Mouse (Mus musculus) MEL (cell line): Measurements from ENCODE around the gene Tmprss7. TPM values are rescaled to one million over a fixed set of nuclear protein-coding genes. Genes with fewer than 3 reads are reported as not detected.
A peak's percentile ranks its signal among the peaks of the same experiment; 100 is the strongest.

Experiments
- DNase-seq: peaks from one replicate; pipeline ENCODE4 v3.0.0; 2011; ENCODE audit warnings: low read depth, low spot score
- H3K27ac ChIP-seq: 2 replicates; pipeline ENCODE4 v1.5.1; 2012; ENCODE audit warnings: low read depth, mild to moderate bottlenecking, control low read depth, low read length, moderate library complexity; ENCODE audit not compliant: control insufficient read depth
- H3K27me3 ChIP-seq, 2 experiments: fragments of 150-350 bp in 1 of 2; sonication (generic) in 1 of 2; 2 replicates each; pipeline ENCODE4 v1.6.1; 2012; ENCODE audit warnings: low read length in 2 of 2, mild to moderate bottlenecking in 2 of 2, improper control_type of control experiment in 1 of 2, moderate library complexity in 1 of 2; ENCODE audit not compliant: insufficient read depth in 2 of 2, control insufficient read depth in 1 of 2
- H3K36me3 ChIP-seq, 2 experiments: 2 replicates each; pipeline ENCODE4 v1.6.1; 2012 to 2014; ENCODE audit warnings: low read length in 2 of 2, improper control_type of control experiment in 1 of 2, inconsistent platforms in 1 of 2, mild to moderate bottlenecking in 1 of 2; ENCODE audit not compliant: insufficient read depth in 2 of 2, control insufficient read depth in 1 of 2
- H3K4me1 ChIP-seq, 2 experiments: fragments of 150-350 bp in 1 of 2; sonication (generic) in 1 of 2; 2 replicates each; pipeline ENCODE4 v1.6.1; 2012; ENCODE audit warnings: low read length in 2 of 2, improper control_type of control experiment in 1 of 2, mild to moderate bottlenecking in 1 of 2; ENCODE audit not compliant: insufficient read depth in 2 of 2, control insufficient read depth in 1 of 2
- H3K4me3 ChIP-seq, 2 experiments: fragments of 150-350 bp in 1 of 2; sonication (generic) in 1 of 2; 2 replicates each; pipeline ENCODE4 v1.5.1; 2012; ENCODE audit warnings: low read depth in 2 of 2, low read length in 2 of 2, mild to moderate bottlenecking in 2 of 2, moderate library complexity in 2 of 2, control low read depth in 1 of 2, improper control_type of control experiment in 1 of 2; ENCODE audit not compliant: control insufficient read depth in 1 of 2, insufficient read depth in 1 of 2
- H3K79me2 ChIP-seq: 2 replicates; pipeline ENCODE4 v1.6.1; 2012; ENCODE audit warnings: mild to moderate bottlenecking, low read length, moderate library complexity; ENCODE audit not compliant: control insufficient read depth, poor library complexity, insufficient read depth
- H3K9ac ChIP-seq: 2 replicates; pipeline ENCODE4 v1.6.1; 2012; ENCODE audit warnings: low read depth, mild to moderate bottlenecking, control low read depth, low read length, moderate library complexity; ENCODE audit not compliant: control insufficient read depth, poor library complexity, severe bottlenecking
- H3K9me3 ChIP-seq: fragments of 150-350 bp; sonication (generic); replicated peaks from 2 replicates; pipeline ENCODE4 v1.6.1; 2012; ENCODE audit warnings: mild to moderate bottlenecking, low read length, improper control_type of control experiment, moderate library complexity; ENCODE audit not compliant: insufficient read depth
- BHLHE40 ChIP-seq: IDR thresholded peaks from 2 replicates; pipeline ENCODE4 v1.6.1; 2012; ENCODE audit warnings: low read depth, mild to moderate bottlenecking, inconsistent platforms, low read length, improper control_type of control experiment, borderline replicate concordance
- CTCF ChIP-seq, 3 experiments: IDR thresholded peaks in 2 of 3; conservative IDR thresholded peaks in 1 of 3; 2 replicates each; pipeline ENCODE4 v1.5.1; 2011 to 2012; ENCODE audit warnings: low read length in 3 of 3, low read depth in 2 of 3, mild to moderate bottlenecking in 2 of 3, improper control_type of control experiment in 1 of 3, inconsistent platforms in 1 of 3, mixed read lengths in 1 of 3, moderate library complexity in 1 of 3; ENCODE audit not compliant: control insufficient read depth in 1 of 3, insufficient read depth in 1 of 3, poor library complexity in 1 of 3, severe bottlenecking in 1 of 3
- ELF1 ChIP-seq: IDR thresholded peaks from 2 replicates; pipeline ENCODE4 v1.6.1; 2014; ENCODE audit warnings: low read depth, mild to moderate bottlenecking, inconsistent platforms, low read length, improper control_type of control experiment, moderate library complexity
- JUND ChIP-seq: IDR thresholded peaks from 2 replicates; pipeline ENCODE4 v1.6.1; 2011; ENCODE audit warnings: low read depth, mild to moderate bottlenecking, improper control_type of control experiment, low read length
- KAT2A ChIP-seq: conservative IDR thresholded peaks from 2 replicates; pipeline ENCODE4 v1.6.1; 2012; ENCODE audit warnings: low read depth, low read length, improper control_type of control experiment, inconsistent platforms
- MAZ ChIP-seq: IDR thresholded peaks from 2 replicates; pipeline ENCODE4 v1.6.1; 2012; ENCODE audit warnings: low read depth, mild to moderate bottlenecking, inconsistent platforms, low read length, improper control_type of control experiment
- MYB ChIP-seq: IDR thresholded peaks from 2 replicates; pipeline ENCODE4 v1.6.1; 2011; ENCODE audit warnings: mild to moderate bottlenecking, low read depth, low read length, improper control_type of control experiment
- MYC ChIP-seq: IDR thresholded peaks from 2 replicates; pipeline ENCODE4 v1.6.1; 2011; ENCODE audit warnings: low read depth, mild to moderate bottlenecking, low read length, improper control_type of control experiment, moderate library complexity
- NELFE ChIP-seq: IDR thresholded peaks from 2 replicates; pipeline ENCODE4 v1.6.1; 2011; ENCODE audit warnings: low read depth, low read length, improper control_type of control experiment
- NRF1 ChIP-seq: IDR thresholded peaks from 2 replicates; pipeline ENCODE4 v1.6.1; 2014; ENCODE audit warnings: low read depth, mild to moderate bottlenecking, inconsistent platforms, low read length, improper control_type of control experiment, moderate library complexity; ENCODE audit not compliant: poor library complexity, insufficient read depth, severe bottlenecking
- POLR2AphosphoS2 ChIP-seq: IDR thresholded peaks from 2 replicates; pipeline ENCODE4 v1.6.1; 2011; ENCODE audit warnings: low read length, improper control_type of control experiment
- POLR2AphosphoS5 ChIP-seq: IDR thresholded peaks from 2 replicates; pipeline ENCODE4 v1.6.1; 2012; ENCODE audit warnings: low read depth, borderline replicate concordance, mild to moderate bottlenecking, inconsistent platforms, low read length, moderate library complexity, mixed read lengths
- RAD21 ChIP-seq: IDR thresholded peaks from 2 replicates; pipeline ENCODE4 v1.6.1; 2011; ENCODE audit warnings: mild to moderate bottlenecking, low read depth, low read length, improper control_type of control experiment
- SMC3 ChIP-seq: IDR thresholded peaks from 2 replicates; pipeline ENCODE4 v1.6.1; 2011; ENCODE audit warnings: low read depth, low read length, improper control_type of control experiment
- TCF12 ChIP-seq: IDR thresholded peaks from 2 replicates; pipeline ENCODE4 v1.6.1; 2014; ENCODE audit warnings: low read depth, mild to moderate bottlenecking, inconsistent platforms, low read length, improper control_type of control experiment, moderate library complexity
- ZC3H11A ChIP-seq: IDR thresholded peaks from 2 replicates; pipeline ENCODE4 v1.6.1; 2012; ENCODE audit warnings: low read depth, mild to moderate bottlenecking, inconsistent platforms, low read length, improper control_type of control experiment
- polyA plus RNA-seq, 2 experiments: library from polyadenylated mRNA; stranded (reverse) in 1 of 2; unstranded in 1 of 2; fragments of >175 nt in 1 of 2; fragments of >200 nt in 1 of 2; gene quantifications; 2 replicates each; pipeline versions ENCODE4 v1.2.1 to v1.2.4; 2012; ENCODE audit warnings: low replicate concordance in 2 of 2, low read depth in 1 of 2; ENCODE audit not compliant: insufficient read length in 2 of 2, insufficient read depth in 1 of 2, missing spikeins in 1 of 2
- total RNA-seq: library from RNA; depleted of rRNA; stranded (reverse); fragments of 300-350 nt; gene quantifications from 2 replicates; pipeline ENCODE4 v1.2.3, GENCODE M21; 2012

Tmprss7 gene
- total and polyA plus RNA-seq, 3 experiments, result 0.04 TPM; not detected in 1

DNA sequence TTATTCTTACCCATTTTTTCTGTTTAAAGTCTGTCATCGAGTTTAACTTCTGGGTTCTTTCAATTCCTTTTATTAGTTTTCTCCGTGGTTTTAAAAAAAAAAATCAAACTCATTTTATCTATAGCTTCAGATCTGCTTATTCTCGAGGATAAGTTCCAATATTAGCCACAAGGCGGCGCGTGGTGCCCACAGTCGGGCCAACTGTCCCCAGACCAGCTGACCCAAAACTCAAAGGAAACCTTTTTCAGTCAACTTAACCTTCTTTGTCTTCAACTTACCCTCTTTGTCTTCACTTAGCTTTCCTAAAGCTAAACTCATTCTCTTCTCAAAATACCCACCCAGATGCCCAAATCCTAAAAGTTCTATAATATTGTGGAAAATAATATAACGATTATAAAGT lies 8.6 kb downstream of the Tmprss7 start (continued):
- no peak for TF ChIP-seq POLR2AphosphoS5

DNA sequence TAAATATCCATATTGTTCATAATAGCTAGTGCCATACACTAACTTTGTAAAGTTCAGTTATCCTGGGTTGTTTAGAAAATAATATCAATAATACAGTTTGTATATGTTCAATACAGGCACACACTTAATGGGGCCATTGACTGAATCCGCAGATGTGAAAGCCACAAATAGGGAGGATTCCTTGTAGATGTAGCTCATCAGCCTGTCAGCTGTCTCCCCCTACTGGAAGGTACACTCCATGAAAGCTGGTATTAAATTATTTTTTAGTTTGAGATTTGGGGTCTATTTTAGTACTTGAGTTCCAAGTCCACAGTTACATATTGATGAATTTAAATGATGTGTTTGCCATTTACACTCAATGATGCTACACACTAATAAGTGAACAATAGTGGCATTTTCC lies 17.0 kb downstream of the Tmprss7 start:
- no peak overlapping the region for H3K4me3 ChIP-seq
- peaks cover 2% of the 10 kb centered on the region in 2 experiments for H3K27me3 ChIP-seq
- H3K27ac ChIP-seq, result no peak overlapping the region
- no peaks in the 10 kb centered on the region for H3K4me1 ChIP-seq
- H3K9ac ChIP-seq, result no peak overlapping the region
- TF ChIP-seq NELFE, result 0 out of 2 replicates have a peak, but pooled peaks have one; percentile 15
- TF ChIP-seq BHLHE40, result 0 out of 2 replicates have a peak, but pooled peaks have one; percentile 9
- peak; percentile 70 for TF ChIP-seq ZC3H11A
- TF ChIP-seq RAD21, result peak; percentile 87
- no peak for TF ChIP-seq KAT2A
- peak; percentile 87 for TF ChIP-seq SMC3
- TF ChIP-seq CTCF (IDR thresholded peaks at IDR 0.05 in 2 of 3, conservative IDR thresholded peaks at IDR 0.05 in 1 of 3; ENCODE audit: control insufficient read depth in 1 of 3, insufficient read depth in 1 of 3, low read depth in 2 of 3, low read length in 3 of 3, poor library complexity in 1 of 3, severe bottlenecking in 1 of 3), result peak; percentile 22 to 82 (median 36)
- no peak for TF ChIP-seq POLR2AphosphoS5
- TF ChIP-seq, all 39 proteins: peak for 6
- peak; percentile 45 for DNase-seq
- no peaks in the 10 kb centered on the region for H3K79me2 ChIP-seq
- H3K36me3 ChIP-seq, result no peaks in the 10 kb centered on the region
- no peaks in the 10 kb centered on the region for H3K9me3 ChIP-seq

DNA sequence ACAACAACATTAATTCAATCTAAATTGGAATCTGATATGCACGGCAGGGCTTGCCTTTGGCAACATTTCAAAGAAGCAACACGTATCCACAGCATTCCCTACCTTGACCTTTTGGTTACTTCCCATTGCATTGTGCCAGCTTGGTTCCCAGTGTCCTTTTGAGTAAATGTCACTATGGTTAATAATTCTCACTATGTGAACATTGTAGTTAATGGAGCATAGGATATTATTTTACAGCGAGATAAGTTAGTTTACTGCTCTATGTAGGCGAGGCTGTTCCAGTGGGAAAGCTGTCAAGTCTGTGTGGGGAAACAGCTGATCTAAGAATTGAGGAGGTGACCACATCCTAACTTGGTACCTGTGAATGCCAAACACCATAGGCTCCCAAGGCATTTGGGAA lies 23.5 kb downstream of the Tmprss7 start:
- DNase-seq, result no peak
- no peaks in the 10 kb centered on the region for H3K9me3 ChIP-seq
- TF ChIP-seq ELF1, result no peak
- no peak for TF ChIP-seq JUND
- no peak for TF ChIP-seq POLR2AphosphoS5
- no peak for TF ChIP-seq NRF1
- no peak for TF ChIP-seq TCF12
- TF ChIP-seq MYB, result no peak
- no peak for TF ChIP-seq MAZ
- TF ChIP-seq MYC, result no peak
- no peak for TF ChIP-seq POLR2AphosphoS2

More for the DNA sequence above, 23.5 kb downstream of the Tmprss7 start:
- no peak overlapping the region for H3K9ac ChIP-seq
- H3K27me3 ChIP-seq, result no peaks in the 10 kb centered on the region; a peak in 2 of 4 replicates
- H3K4me3 ChIP-seq, result no peak overlapping the region
- no peaks in the 10 kb centered on the region for H3K79me2 ChIP-seq
- H3K4me1 ChIP-seq, result peaks cover 5 to 10% of the 10 kb centered on the region in 2 experiments
- no peak overlapping the region for H3K27ac ChIP-seq
- H3K36me3 ChIP-seq, result peaks cover 0 to 14% of the 10 kb centered on the region in 2 experiments; a peak in 2 of 4 replicates
